Mouse (Mus musculus) bone marrow macrophage, adult 2 months (primary cell): ENCODE results near the gene Vmn2r41.
"Not testable (repeated sequence)": the region's sequence is repeated elsewhere in the genome, so short reads cannot be mapped to it uniquely, and the experiment has no call there.

Experiments used
- CTCF ChIP-seq: IDR thresholded peaks from 2 replicates; pipeline ENCODE4 v1.5.1; 2012; ENCODE audit warnings: low read depth, mild to moderate bottlenecking, low read length, moderate library complexity
- POLR2A ChIP-seq: IDR thresholded peaks from 2 replicates; pipeline ENCODE4 v1.6.1; 2012; ENCODE audit warnings: mild to moderate bottlenecking, low read depth, low read length, borderline replicate concordance

DNA sequence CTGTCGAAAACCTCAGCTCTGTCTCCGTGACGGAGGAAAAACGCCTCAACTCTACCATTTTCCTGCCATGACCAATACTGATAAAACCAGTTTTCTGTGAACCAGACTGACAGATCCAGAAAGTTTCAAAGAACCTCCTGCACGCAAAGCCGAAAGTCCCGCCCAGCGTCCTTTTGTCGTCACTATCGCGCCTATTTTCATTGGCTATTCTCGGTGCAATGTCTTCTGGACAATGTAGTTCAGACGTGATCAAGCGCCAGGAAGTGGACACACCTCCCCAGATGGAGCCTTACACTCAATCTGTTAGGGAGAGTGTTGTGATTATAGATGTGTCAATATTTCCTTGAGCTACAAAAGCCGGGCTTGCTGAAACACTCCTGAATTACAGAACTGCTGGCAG, 68.6 kb downstream of the Vmn2r41 start:
- TF ChIP-seq POLR2A, CTCF: not testable (repeated sequence)
